In genomic region chr3:102055878-102056277, GRCm38 (mm10) we compare ENCODE assay signal across 17 mouse cellular contexts. TPM values are rescaled to one million over a fixed set of nuclear protein-coding genes. Genes with fewer than 3 reads are reported as not detected.
DNase-seq lines count a peak whose midpoint lies in the region; ATAC-seq lines count a peak whose summit lies in the region.
"Had no signal": no experiment of that assay in that cellular context is flagged by ENCODE, and none has a peak within 500 bp of the region (broad histone marks: within the 10 kb centered on the region; RNA-seq: fewer than 3 reads in every experiment).

No protein-coding gene starts in this region.

- no peaks in the 10 kb centered on the region for H3K36me3 ChIP-seq in forebrain, embryonic 12.5 days (replicated peaks)
- H3K36me3 ChIP-seq in forebrain, embryonic 15.5 days = no peaks in the 10 kb centered on the region
- no peaks in the 10 kb centered on the region for H3K36me3 ChIP-seq in hindbrain, embryonic 11.5 days (ENCODE audit: control insufficient read depth, insufficient read depth, low read length)
- H3K36me3 ChIP-seq in midbrain, embryonic 16.5 days (ENCODE audit: control insufficient read depth, insufficient read depth, low read length) = no peaks in the 10 kb centered on the region
- H3K36me3 ChIP-seq: limb, embryonic 12.5 days; liver, embryonic 15.5 days; stomach, embryonic 15.5 days had no signal

- peaks cover 5% of the 10 kb centered on the region; the same call in 1 of the 2 replicates for H3K27me3 ChIP-seq in forebrain, embryonic 12.5 days
- H3K27me3 ChIP-seq in forebrain, embryonic 15.5 days = no peaks in the 10 kb centered on the region
- no peaks in the 10 kb centered on the region for H3K27me3 ChIP-seq in hindbrain, embryonic 11.5 days (ENCODE audit: control insufficient read depth, insufficient read depth, low read length)
- no peaks in the 10 kb centered on the region for H3K27me3 ChIP-seq in midbrain, embryonic 16.5 days (ENCODE audit: control insufficient read depth, insufficient read depth, low read depth, low read length)
- H3K27me3 ChIP-seq: limb, embryonic 12.5 days; liver, embryonic 15.5 days; stomach, embryonic 15.5 days had no signal

- peak; percentile 43 for DNase-seq in R1 (ENCODE audit: low read depth, low spot score)
- DNase-seq in hindbrain, embryonic 11.5 days (ENCODE audit: low spot score) = peak; percentile 63
- DNase-seq in cerebellum, adult 9-10 months = no peak
- no peak for DNase-seq in frontal cortex, adult 2 months (ENCODE audit: extremely low spot score in 1 of 2, low spot score in 1 of 2)
- DNase-seq in cerebellum, adult 9-11 months = no peak
- DNase-seq: adrenal gland, postnatal 10 days; cerebellum, postnatal 25 days; heart, postnatal 14 days; kidney, adult 11 months; kidney, postnatal 36 days; lung, postnatal 36 days had no signal

- no peak overlapping the region for H3K9ac ChIP-seq in forebrain, embryonic 12.5 days
- no peak overlapping the region for H3K9ac ChIP-seq in forebrain, embryonic 15.5 days (replicated peaks)
- no peak overlapping the region for H3K9ac ChIP-seq in hindbrain, embryonic 11.5 days (ENCODE audit: low read depth, low read length)
- H3K9ac ChIP-seq in midbrain, embryonic 16.5 days (ENCODE audit: low read depth, low read length) = no peak overlapping the region
- H3K9ac ChIP-seq: limb, embryonic 12.5 days; liver, embryonic 15.5 days; stomach, embryonic 15.5 days had no signal

- 6% methylated on average over 4 of the region's 4 CpGs for WGBS in forebrain, embryonic 12.5 days
- WGBS in forebrain, embryonic 15.5 days = 7% methylated on average over 4 of the region's 4 CpGs
- WGBS in hindbrain, embryonic 11.5 days = 9% methylated on average over 4 of the region's 4 CpGs
- 9% methylated on average over 4 of the region's 4 CpGs for WGBS in midbrain, embryonic 16.5 days

- no peaks in the 10 kb centered on the region for H3K9me3 ChIP-seq in forebrain, embryonic 12.5 days
- H3K9me3 ChIP-seq in forebrain, embryonic 15.5 days = no peaks in the 10 kb centered on the region
- H3K9me3 ChIP-seq in hindbrain, embryonic 11.5 days (ENCODE audit: control insufficient read depth, low read length) = no peaks in the 10 kb centered on the region
- H3K9me3 ChIP-seq in midbrain, embryonic 16.5 days (replicated peaks; ENCODE audit: control insufficient read depth, low read length, poor library complexity, severe bottlenecking) = no peaks in the 10 kb centered on the region
- H3K9me3 ChIP-seq: limb, embryonic 12.5 days; liver, embryonic 15.5 days; stomach, embryonic 15.5 days had no signal

- H3K27ac ChIP-seq in forebrain, embryonic 12.5 days = 0 out of 2 replicates have a peak overlapping the region, but pooled peaks have one; percentile 61
- no peak overlapping the region for H3K27ac ChIP-seq in forebrain, embryonic 15.5 days (replicated peaks)
- peak overlapping the region; percentile 49; the same call in 1 of the 2 replicates for H3K27ac ChIP-seq in hindbrain, embryonic 11.5 days (ENCODE audit: low read depth, low read length)
- 0 out of 2 replicates have a peak overlapping the region, but pooled peaks have one; percentile 17 for H3K27ac ChIP-seq in midbrain, embryonic 16.5 days (ENCODE audit: low read length)
- H3K27ac ChIP-seq: limb, embryonic 12.5 days; liver, embryonic 15.5 days; stomach, embryonic 15.5 days had no signal

- no peak overlapping the region for H3K4me3 ChIP-seq in forebrain, embryonic 12.5 days (replicated peaks)
- H3K4me3 ChIP-seq in forebrain, embryonic 15.5 days = no peak overlapping the region
- H3K4me3 ChIP-seq in hindbrain, embryonic 11.5 days (ENCODE audit: low read depth, low read length) = no peak overlapping the region
- no peak overlapping the region for H3K4me3 ChIP-seq in midbrain, embryonic 16.5 days (ENCODE audit: low read depth, low read length)
- H3K4me3 ChIP-seq: limb, embryonic 12.5 days; liver, embryonic 15.5 days; stomach, embryonic 15.5 days had no signal

- ATAC-seq in forebrain, embryonic 12.5 days (ENCODE audit: low FRiP score) = peak; percentile 73
- ATAC-seq in forebrain, embryonic 15.5 days (replicated peaks) = no peak
- ATAC-seq in hindbrain, embryonic 11.5 days (ENCODE audit: low FRiP score) = peak; percentile 66
- no peak for ATAC-seq in midbrain, embryonic 16.5 days

- no peak overlapping the region for H3K4me2 ChIP-seq in forebrain, embryonic 12.5 days
- no peak overlapping the region for H3K4me2 ChIP-seq in forebrain, embryonic 15.5 days (replicated peaks)
- H3K4me2 ChIP-seq in hindbrain, embryonic 11.5 days (replicated peaks; ENCODE audit: low read depth, low read length) = no peak overlapping the region
- H3K4me2 ChIP-seq in midbrain, embryonic 16.5 days (ENCODE audit: low read length) = no peak overlapping the region
- H3K4me2 ChIP-seq: limb, embryonic 12.5 days; liver, embryonic 15.5 days; stomach, embryonic 15.5 days had no signal

- peaks cover 26% of the 10 kb centered on the region for H3K4me1 ChIP-seq in forebrain, embryonic 12.5 days
- peaks cover 3% of the 10 kb centered on the region; the same call in 1 of the 2 replicates for H3K4me1 ChIP-seq in forebrain, embryonic 15.5 days
- H3K4me1 ChIP-seq in hindbrain, embryonic 11.5 days (replicated peaks; ENCODE audit: control insufficient read depth, insufficient read depth, low read length) = 0 out of 2 replicates have a peak, but pooled peaks cover 2% of the 10 kb centered on the region
- peaks cover 7% of the 10 kb centered on the region for H3K4me1 ChIP-seq in midbrain, embryonic 16.5 days (ENCODE audit: control insufficient read depth, insufficient read depth, low read length)
- H3K4me1 ChIP-seq: limb, embryonic 12.5 days; liver, embryonic 15.5 days; stomach, embryonic 15.5 days had no signal

RNA-seq across cellular contexts. Expression of gene Casq2, which starts 30.3 kb away (rescaled TPM):
- polyA plus RNA-seq in forebrain, embryonic 12.5 days (2016; fragmentation: Nextera tagmentation; extraction: Ambion mirVana) = 0.08 and 0.41 TPM in 2 replicates
- 0.13 and 0.19 TPM in 2 replicates for polyA plus RNA-seq in forebrain, embryonic 15.5 days (2015; fragmentation: Nextera tagmentation; extraction: Ambion mirVana)
- 0.76 and 2.1 TPM in 2 replicates for polyA plus RNA-seq in hindbrain, embryonic 11.5 days (2014; fragmentation: Nextera tagmentation; extraction: Ambion mirVana)
- 0.29 and 0.82 TPM in 2 replicates for polyA plus RNA-seq in midbrain, embryonic 16.5 days (2015; fragmentation: Nextera tagmentation; extraction: Ambion mirVana)
- polyA plus RNA-seq in frontal cortex, adult 2 months (2012; rRNA removed) = 6.3 and 7.1 TPM in 2 replicates

RNA-seq across cellular contexts. Expression of gene Nhlh2, which starts 46.0 kb away (rescaled TPM):
- polyA plus RNA-seq in forebrain, embryonic 12.5 days (2016; fragmentation: Nextera tagmentation; extraction: Ambion mirVana) = 56.4 and 59.5 TPM in 2 replicates
- polyA plus RNA-seq in forebrain, embryonic 15.5 days (2015; fragmentation: Nextera tagmentation; extraction: Ambion mirVana) = 24.3 and 25.4 TPM in 2 replicates
- 173 and 196 TPM in 2 replicates for polyA plus RNA-seq in hindbrain, embryonic 11.5 days (2014; fragmentation: Nextera tagmentation; extraction: Ambion mirVana)
- 27.2 and 49.6 TPM in 2 replicates for polyA plus RNA-seq in midbrain, embryonic 16.5 days (2015; fragmentation: Nextera tagmentation; extraction: Ambion mirVana)
- polyA plus RNA-seq in frontal cortex, adult 2 months (2012; rRNA removed) = 0.32 and 0.42 TPM in 2 replicates
- polyA plus RNA-seq: liver, embryonic 15.5 days had no signal

Comparison
In these comparisons a context has a peak if more than half of its experiments do, and no peak if none do; other contexts are left out.
1. ATAC-seq: peak in forebrain, embryonic 12.5 days (single experiment) and hindbrain, embryonic 11.5 days (single experiment); none in forebrain, embryonic 15.5 days (single experiment) and midbrain, embryonic 16.5 days (single experiment).
2. DNase-seq: peak in R1 (single experiment) and hindbrain, embryonic 11.5 days (single experiment); none in cerebellum, adult 9-10 months (single experiment), frontal cortex, adult 2 months (0 of 2) and cerebellum, adult 9-11 months (single experiment).
3. RNA of gene Nhlh2, which starts 46.0 kb away (polyA plus RNA-seq): 173 to 196 TPM in hindbrain, embryonic 11.5 days, 56.4 to 59.5 TPM in forebrain, embryonic 12.5 days, 27.2 to 49.6 TPM in midbrain, embryonic 16.5 days and 24.3 to 25.4 TPM in forebrain, embryonic 15.5 days; 0.32 to 0.42 TPM in frontal cortex, adult 2 months; every median in the first group is over 10 times any median in the second.